Mouse (Mus musculus) embryo, embryonic 9.5 days (tissue): Measurements from ENCODE around the gene Epor.
A peak's percentile ranks its signal among the peaks of the same experiment; 100 is the strongest.

Experiments used
- DNase-seq: peaks from one replicate; pipeline ENCODE4 v3.0.0-alpha.2; 2017; ENCODE audit errors: extremely low spot score

Gene Epor

DNA sequence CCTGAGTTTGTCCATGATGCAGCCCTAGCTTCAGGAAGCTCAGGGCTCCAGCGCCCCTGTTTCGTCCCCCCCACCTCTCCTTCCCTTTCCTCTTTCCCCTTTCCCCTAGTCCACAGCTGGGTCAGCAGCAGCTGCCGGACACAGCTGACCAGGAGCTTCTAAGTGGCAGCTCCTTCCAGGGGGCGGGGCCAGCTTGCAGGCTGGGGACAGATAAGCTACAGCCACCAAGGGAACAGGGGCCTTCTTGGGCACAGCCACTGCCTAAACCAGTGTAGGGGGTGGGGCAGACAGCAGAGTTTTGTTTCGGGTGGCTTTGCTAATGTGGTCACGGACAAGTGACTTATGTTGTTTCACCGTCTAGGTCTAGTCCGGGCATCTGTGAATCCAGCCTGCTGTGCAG is at the start of gene Epor:
Gene Epor (minus strand): TSS at position 90 of the 400 bp plus-strand sequence.
- DNase-seq: peak; percentile 48

DNA sequence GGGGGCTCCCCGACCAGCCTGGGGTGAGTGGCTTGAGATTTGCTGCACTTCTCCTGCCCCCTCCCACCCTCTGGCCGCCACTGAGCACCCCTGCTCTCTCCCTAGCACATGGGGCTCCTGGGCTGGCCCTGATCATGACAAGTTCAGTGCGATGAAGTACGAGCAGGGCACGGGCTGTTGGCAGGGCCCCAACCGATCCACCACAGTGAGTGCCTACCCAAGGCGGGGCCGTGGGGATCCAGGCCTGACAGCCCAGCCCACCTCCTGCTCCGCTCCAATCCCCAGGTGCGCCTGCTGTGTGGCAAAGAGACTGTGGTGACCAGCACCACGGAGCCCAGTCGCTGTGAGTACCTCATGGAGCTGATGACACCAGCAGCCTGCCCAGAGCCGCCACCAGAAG is 49.4 kb upstream of the Epor start:
- no peak for DNase-seq

DNA sequence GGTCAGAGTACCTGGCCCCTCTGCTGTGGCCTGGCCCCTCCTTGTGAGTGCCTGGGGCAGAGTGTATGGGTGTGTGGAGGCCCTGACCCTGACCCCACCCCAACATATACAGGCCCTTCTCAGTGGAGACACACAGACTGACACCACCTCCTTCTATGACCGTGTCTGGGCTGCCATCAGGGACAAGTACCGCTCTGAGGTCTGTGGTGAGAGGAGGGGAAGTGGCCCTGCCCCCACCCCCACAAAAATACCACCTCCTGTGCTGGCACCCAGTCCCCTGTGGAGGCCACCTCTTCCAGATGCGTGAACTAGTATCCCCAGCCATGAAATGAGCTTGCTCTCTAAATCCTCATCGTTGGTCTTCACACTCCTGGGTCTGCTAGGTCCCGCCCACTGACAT is 47.7 kb upstream of the Epor start:
- DNase-seq: no peak

DNA sequence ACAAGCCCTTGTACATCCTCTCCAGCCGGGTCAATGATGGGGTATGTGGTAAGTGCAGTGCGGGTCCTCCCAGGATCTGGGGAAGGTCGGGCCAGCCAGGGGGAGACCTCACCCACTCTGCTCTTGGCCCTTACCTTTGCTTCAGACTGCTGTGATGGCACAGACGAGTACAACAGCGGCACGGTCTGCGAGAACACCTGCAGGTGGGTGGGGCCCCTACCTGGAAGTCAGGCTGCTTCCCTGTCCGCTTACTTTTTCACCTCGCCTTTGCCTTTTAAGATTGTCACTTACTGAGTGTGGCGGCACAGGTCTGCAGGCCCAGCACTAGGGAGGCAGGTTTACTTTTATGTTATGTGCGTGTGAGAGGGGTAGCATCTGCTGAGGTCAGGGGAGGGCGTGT is 41.2 kb upstream of the Epor start:
- no peak for DNase-seq

DNA sequence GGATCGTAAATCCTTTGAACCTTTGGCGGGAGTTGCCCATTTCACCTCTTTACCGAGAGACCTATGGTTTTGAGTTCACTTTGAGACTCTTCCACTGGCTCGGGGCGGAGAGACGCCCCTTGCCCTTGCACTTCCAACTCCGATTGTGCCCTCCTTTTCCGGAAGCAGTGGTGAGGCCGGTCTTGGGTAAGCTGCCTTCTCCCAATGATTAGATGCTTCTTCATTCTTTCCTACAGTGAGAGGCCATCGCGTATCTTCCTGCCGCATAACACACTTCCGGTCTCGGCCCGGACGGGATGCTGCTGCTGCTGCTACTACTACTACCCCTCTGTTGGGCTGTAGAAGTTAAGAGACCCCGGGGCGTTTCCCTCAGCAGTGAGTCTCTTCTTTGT is 39.9 kb upstream of the Epor start:
- DNase-seq: no peak

DNA sequence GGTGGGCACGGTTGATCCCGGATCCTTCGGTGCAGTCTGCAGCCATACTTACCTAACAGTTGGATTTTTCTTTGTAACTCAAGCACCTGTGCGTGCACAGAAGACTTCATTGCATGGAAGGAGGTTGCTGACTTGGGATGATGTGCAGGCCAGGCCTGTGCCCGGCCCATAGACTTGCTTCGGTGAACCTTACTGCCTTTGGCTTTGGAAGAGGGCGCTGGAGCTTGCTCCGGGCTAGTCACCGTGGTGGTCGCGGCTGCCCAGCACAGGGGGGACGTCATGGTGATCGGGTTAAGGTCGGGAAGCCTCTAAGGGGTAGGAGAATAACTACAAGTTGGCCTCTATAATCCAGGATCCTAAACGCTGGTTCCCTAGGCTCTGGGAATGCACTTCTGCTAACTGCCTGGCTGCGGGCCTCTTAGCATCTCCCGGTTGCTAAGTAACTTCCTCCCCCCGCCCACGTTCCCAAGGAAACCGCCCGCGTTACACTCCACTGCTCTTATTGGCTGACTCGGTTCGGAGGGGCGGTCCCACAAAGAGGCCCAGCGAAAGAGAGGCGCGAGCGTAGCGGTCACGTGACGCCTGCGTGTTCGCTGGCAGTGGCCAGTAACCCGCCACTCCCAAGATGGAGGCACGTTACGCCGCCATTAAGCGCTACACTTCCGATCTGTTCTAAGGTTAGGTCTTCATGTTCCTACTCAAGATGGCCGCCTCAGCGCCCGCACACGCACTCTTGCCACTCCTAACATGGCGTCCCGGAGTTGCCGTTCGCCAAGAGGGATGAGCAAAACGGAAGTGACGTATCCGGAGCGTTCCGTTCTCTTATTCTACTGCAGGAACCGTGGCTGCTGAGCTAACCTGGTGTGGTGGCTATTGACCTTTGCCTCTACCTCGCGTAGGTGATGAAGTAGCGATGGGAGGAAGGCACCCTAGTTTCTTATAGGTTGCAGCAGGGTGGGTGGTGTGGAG is 39.2 kb upstream of the Epor start, which contains the start of the genes Ccdc151 and Prkcsh:
Gene Ccdc151 (minus strand): TSS at position 441 of the 969 bp plus-strand sequence.
Gene Prkcsh (plus strand): TSS at position 613 of the 969 bp plus-strand sequence.
- DNase-seq: peak; percentile 98

DNA sequence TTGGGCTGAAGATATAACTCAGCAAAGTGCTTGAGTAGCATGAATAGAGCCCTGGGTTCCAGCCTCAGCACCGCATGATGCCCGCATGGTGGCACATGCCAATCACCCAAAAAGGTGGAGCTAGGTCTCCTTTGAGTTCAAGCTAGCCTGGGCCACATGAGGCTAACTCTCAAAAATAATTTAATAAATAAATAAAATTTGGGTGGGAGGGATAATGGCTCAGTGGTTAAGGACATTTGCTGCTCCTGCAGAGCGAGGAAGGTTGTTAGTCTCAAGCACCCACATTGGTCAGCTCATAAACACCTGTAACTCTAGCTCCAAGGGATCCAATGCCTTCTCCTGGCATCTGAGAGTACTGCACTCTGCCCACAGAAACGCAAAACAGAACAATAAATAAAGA is 38.3 kb upstream of the Epor start:
- DNase-seq: no peak

DNA sequence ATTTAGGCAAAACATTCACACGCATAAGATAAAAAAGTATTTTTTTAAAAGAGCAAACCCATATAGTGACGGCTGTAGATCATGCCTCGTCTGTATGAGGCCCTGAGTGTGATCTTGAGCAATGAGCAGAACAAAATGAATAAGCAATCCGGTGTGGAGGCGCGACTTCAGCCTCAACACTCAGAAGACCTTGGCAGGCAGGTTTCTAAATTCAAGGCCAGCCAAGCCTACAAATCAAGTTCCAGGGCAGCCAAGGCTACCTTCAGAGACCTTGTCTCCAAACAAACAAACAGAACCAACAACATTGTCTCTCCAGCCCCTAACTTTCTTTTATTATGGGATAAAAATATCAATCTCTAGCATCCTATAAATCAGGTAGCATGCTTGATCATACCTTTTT is 37.0 kb upstream of the Epor start:
- no peak for DNase-seq

DNA sequence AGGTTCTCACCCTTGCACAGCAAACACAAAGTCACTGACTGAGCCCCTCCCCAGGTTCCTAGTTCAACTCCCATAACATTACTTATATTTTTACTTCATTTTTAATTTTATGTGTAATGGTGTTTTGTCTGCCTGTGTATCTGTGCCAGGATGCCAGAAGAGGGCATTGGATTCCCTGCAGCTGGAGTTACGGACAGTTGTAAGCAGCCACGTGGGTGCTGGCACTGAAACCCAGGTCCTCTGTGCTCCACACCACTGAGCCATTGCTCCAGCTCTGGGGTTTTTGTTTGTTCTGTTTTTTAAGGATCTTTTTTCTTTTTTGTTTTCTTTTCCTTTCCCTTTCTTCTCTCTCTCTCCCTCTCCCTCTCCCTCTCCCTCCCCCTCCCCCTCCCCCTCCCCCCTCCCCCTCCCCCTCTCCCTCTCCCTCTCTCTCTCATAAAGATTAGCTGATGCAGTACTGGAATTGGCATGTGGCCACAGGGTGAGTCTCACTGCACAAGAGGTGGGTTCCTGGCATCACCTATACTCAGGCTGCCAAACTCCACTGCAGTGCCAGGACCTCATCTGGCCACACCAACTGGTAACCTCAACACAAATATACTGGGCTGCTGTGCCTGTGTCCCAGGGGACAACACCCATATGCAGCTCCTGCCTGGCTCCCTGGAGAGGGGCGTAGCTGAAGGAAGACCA is 33.0 kb upstream of the Epor start:
- DNase-seq: no peak

DNA sequence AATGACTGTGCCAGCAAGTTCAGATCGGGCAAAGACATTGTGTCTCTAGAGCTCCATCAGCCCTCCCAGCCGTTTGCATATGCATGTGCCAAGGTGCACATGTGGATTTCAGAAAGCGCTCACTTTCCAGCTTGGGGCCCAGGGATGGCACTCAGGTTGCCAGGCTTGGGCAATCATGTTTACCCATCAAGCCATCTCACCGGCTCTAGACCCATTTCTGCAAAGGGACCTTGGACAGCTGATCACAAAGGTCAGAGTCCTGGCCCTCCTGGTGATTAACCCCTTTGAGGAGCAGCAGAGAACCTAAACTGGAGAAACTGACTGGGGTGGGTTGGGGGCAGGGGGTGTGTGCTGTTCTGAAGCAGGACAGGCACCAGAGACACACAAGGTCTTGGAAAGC is 28.9 kb upstream of the Epor start:
- DNase-seq: no peak

DNA sequence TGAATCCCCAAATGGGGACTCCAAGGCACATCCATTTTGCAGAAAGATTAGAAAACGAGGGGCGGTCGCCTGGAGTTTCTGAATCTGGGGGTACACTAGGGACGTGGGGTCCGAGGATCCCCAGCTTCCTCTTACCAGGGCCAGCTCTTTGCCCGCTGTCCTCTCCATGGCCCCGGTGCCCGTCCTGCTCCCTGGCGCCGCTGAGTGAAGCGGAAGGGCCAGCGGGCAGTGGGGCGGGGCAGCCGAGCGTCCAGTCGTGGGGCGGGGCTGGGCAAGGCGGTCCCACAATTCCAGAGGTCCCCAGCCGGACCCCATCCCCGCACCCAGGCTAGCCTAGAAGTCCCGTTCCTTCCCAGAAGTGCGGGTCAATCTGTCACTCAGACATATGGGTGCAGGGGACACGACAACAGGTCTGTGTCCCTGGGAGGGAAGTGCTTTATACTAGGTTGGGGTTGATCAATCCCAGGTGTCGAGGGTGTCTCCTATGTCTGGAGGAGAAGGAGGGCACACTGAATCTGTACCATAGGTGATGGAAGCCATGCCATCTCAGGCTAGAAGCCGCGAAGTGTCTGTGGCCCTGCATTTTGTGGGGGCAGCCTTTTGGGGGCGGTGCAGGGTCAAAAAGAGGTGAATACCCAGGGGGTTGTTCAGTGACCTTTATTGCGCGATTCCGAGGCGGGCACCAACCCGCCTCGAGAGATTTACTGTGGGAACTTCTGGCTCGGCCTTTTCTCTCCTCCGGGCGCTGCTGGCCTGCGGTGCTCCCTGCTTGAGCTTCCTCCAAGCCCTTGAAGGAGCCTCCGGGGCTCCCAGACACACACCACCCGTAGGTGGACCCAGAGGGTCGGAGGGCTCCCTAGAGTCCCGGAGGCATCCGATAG is 26.2 kb upstream of the Epor start, which contains the start of gene Rgl3:
Gene Rgl3 (minus strand): TSS at position 217 of the 881 bp plus-strand sequence.
- peak; percentile 64 for DNase-seq

DNA sequence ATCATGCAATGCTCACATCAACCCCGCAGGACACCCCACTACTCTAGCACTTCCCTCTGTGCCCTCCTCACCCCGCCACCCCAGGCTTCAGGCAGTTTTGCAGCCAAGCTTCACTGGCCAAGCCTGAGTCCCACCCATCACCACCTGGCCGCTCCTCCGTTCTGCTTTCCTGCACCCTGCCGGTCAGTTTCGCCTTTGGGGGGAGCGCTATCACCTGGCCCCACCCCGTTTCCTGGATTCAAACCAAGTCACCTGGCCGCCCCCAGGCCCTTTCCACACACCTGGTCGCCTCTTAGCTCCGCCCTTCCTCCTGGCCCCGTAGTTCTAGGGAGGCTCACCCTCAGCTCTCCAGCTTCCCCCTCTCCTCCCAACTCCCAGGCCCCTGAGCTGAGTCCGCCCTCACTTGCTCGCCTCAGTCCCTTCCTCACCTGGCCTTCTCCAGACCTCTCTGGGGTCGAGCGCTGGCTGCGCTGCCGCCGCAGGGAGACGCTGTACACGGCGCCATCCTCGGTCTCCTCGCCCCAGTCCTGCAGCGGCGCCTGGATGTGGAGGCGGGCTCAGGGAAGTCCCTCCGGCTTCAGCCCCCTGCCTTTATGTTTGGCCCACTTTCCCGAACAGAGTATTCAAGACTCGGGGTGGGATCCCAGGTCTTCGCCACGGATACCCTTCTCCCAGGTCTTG is 25.3 kb upstream of the Epor start:
- peak; percentile 41 for DNase-seq

DNA sequence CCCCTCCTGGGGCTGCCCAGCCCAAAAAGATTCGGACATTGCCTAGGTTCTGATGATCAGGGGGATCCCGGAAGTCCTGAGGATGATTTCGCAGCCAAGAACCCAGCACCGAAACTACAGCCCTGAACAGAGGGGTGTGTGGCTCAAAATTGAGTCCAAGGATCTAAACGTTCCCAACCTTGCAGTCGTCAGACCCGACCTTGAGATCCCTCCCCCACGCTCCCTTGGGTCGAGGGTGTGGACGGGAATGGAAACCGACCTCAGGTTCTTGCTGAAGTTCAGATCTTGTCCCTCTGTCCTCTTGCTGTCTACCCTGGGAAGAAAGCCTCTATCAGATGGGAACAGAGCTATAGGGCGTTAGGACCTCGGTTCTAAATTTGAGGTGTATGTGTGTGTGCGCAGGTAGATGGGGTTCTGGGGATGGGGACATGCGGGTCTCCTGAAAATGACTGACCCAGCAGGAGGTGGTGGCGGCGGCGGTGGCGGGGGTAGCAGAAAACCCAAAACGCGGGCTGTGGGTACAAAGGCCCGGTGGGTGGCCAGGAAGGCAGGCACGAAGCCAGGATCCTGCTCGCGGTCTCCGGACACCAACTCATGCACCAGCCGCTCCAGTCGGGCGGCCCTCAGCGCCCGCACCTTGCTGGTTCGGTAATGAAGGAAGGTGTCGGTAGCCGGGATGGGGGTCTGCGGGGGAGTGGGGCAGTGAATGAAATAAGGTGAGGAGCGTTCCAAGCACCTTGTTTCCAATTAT is 24.5 kb upstream of the Epor start:
- no peak for DNase-seq

DNA sequence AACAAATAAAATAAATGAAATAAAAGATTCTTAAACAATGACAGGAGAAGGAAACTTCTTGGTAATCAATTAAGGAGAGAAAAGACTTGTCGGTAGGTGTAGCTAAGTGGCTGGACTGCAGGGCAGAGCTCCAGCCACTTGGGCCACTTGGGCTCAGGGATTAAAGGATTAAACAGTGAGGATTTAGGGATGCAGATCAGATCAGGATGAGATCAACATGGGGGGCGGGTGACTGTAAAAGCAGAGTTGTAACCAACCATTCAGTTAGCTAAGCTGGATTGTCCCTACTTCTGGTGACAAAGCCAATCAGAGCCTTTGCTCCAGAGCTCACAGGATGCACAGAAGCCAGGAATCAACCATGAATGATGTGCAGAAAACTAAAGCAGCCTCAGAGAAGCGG is 20.6 kb upstream of the Epor start:
- DNase-seq: no peak

DNA sequence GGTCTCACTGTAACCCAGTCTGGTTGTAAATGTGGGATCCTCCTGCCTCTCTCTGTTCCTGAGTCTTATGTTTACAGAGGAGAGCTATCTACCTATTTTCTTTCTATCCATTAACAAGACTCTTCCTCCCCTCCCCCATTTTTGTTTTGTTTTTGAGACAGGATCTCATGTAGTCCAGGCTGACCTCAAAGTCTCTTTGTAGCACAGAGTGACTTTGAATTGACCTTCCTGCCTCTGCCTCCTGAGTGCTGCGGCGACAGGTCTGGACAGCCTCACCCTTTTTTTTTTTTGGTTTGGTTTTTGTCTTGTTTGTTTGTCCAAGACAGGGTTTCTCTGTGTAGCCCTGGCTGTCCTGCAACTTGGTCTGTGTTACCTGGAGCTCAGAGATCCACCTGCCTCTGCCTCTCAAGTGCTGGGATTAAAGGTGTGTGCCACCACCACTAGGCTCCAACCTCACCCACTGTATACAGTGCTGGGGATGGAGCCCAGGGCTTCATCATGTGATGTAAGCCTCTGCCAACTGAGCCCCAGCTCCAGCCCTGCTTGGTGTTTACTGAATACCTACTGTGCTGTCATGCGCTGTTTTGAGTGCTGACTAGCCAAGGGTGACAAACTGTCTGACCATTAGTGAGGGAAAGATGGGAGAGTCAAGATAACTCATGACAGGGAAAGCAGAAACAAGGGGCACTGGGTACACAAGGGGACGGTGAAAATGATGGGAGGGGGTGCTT is 15.3 kb upstream of the Epor start:
- no peak for DNase-seq

DNA sequence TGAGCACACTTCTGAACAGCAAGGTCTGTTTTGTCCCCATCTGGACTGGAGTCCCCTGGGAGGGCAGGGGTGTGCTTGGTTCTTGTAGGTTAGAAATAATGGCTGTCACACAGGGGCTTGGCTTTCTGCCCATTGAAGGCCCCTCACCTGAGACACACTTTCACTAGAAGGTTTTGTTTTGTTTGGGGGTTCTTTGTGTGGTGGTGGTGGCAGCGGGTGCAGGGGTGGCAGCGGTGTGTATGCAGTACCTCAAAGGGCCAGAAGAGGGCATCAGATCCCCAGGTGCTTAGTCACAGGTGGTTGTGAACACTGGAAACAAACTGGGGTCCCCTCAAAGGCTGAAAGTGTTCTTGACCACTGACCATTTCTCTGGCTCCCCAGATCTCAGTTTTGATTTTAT is 14.7 kb upstream of the Epor start:
- no peak for DNase-seq

DNA sequence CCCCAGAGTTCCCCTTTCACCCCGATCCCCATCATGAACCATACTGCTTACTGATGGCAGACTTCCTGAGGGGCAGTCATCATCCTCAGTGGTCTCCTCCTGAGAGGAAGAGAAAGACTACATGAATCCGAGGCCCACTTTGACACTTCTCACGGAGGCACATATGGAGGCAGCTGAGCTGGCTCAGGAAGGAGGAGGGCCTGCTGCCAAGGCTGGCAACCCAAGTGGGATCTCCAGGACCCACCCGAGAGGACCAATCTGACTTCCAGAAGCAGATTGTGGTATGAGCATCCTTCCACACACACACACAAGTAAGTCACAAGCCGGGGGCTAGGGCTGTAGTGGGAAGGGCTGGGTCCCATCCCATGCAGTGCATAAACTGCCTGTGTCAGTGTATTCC is 14.0 kb upstream of the Epor start:
- DNase-seq: no peak

DNA sequence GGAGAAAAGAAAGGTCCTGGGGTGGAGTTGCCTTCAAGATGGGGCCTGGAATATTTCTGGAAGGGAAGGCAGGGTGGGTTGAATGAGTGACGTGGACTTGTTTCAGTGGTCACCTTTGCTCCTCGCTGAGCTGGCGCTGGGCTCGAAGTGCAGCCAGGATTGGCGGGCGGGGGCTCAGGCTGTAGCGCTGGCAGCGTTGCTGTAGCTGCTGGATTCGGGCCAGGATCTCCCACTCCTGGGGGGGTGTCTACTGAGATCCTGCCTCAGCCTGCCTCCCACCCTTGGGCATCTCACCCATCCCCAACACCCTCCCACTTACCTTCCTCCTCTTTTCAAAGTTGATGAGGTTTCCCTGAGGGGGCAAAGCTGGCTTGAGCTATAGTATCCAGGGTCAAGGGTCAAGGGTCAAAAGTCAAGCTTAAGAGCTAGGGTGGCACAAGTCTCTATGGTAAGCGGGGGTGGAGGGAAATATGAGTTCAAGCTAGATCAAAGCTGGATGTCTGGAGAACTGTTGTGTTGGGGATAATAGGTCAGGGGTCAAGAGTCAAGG is 13.4 kb upstream of the Epor start:
- DNase-seq: no peak

DNA sequence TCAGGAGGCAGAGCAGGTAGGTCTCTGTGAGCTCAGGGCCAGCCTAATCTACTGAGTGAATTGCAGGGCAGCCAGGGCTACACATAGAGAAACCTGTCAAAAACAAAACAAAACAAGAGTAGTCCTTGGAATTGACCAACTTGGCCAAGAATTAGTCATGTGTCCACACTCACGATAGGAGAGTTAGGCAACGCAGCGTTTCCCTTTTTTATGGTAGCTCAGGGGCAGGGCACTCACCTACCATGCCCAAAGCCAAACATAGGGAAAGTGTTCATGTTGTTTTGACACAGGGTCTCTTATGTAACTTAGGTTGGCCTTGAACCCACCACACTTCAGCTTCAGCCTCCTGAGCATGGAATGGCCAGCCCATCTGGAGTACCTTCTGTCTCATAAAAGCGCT is 6.0 kb upstream of the Epor start:
- DNase-seq: no peak

DNA sequence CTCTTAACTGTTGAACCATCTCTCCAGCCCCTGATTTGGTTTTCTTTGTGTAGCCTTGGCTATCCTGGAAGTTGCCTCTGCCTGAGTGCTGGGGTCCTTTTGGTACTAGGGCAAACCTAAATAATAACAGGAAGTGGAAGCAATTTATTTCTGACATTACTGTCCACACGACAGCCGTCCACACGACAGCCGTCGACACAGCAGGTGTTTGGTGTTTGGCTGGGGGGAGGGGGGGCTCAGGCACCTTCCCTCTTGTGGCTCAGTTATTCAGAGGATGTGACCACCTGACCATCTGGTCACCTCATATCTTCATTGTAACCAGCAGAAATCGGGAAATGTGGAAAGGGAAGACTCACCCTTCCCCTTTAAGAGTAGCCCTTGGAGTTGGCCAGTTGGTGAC is 5.6 kb upstream of the Epor start:
- no peak for DNase-seq
